Mouse (Mus musculus): ENCODE results near the gene Ide.

Ide gene

DNA sequence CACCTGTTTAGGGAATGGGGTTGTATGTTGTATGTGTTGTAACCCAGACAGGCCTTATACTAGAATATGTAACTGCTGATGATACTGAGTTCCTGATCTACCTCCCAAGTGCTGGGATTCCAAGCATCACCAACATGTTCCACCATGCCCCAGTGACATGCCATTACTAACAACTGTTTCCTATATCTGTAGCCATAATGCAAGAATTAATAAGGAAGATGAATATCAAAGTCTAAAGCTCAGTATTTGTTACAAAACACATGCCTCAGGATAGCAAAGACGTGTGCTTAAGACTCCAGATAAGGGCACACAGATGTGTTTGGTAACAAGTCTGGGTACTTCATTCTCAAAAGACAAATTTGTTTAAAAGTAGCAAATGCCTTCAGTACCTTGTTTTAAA is 2.3 kb downstream of the Ide start:
- in situ Hi-C loops (cut with MboI, MseI), result no loop called here

DNA sequence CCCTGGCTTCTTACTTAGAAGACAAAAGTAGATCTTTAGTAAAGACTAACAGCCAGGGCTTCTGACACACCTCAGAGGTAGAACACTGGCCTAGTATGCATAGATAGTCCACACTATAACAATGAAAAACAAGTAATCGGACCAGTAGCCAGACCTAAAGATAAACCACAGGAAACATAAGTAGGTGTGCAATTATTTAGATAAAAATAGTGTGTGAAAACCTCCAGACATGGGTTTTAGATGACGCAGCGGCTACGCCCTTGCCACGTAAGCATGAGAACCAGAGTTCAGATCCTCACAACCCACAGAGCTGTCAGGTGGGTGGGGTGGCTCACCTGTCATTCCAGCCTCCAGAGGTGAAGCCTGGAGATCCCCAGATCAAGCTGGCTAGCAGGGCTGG is 4.3 kb downstream of the Ide start:
- in situ Hi-C loops (cut with MboI, MseI), result no loop called here

DNA sequence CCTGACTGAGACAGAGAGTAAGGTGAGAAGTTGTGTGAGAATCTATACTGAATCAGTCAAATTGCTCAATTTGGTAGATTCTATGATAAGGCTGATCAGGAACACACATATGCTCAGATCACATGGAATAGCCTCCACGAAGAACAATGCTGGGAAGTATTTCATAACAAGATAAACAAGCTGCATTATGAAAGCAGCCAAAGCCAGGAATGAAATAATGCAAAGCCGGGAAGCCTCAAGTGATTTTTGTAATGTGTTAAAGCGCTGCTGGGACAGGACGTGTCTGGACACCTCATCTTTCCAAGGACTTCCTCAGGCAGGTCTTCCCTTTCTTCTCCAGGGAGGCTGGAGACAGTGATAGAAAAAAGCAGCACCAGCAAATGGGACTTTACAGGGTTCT is 4.9 kb downstream of the Ide start:
- in situ Hi-C loops (cut with MboI, MseI), result no loop called here

DNA sequence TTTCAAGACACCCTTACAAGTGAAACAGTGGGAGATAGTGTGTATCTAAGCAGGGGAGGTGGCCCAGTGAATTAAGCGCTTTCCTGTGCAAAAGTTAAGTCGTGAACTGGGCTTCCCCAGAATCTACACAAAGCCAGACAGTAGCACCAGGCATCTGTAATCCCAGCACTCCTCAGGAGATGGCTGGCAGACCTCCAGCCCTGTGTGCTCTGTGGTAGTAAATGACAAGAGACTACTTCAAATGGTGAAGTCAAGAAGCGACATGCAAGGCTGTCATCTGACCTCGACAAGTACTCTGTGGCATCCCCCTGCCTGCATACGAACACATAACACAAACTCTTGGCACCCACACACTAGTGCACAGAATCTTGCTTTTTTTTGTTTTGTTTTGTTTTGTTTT is 10.4 kb downstream of the Ide start:
- in situ Hi-C loops (cut with MboI, MseI), result loop anchor here in 1 of 2 experiments (5.0 kb wide), 1 partner anchor 35 kb away; no protein-coding TSS in a partner anchor

DNA sequence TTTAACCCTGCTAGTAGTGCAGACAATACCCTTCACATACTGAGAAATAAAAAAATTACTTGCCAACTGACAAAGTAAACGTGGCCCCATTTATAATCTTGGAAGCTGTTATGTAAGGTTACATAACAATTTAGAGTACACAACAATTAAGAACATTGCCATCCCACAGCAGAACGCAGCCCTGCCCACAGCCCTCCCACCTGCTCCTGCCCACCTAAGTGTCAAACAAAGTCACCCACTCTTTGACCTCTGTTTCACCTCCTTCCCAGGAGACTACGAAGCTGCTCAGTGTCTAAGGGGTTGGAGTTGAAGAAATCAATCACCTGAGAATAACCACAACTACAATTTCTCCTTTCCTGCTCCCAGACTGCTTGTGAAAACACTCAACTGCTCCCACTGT is 14.1 kb downstream of the Ide start:
- in situ Hi-C loops (cut with MboI, MseI), result no loop called here

DNA sequence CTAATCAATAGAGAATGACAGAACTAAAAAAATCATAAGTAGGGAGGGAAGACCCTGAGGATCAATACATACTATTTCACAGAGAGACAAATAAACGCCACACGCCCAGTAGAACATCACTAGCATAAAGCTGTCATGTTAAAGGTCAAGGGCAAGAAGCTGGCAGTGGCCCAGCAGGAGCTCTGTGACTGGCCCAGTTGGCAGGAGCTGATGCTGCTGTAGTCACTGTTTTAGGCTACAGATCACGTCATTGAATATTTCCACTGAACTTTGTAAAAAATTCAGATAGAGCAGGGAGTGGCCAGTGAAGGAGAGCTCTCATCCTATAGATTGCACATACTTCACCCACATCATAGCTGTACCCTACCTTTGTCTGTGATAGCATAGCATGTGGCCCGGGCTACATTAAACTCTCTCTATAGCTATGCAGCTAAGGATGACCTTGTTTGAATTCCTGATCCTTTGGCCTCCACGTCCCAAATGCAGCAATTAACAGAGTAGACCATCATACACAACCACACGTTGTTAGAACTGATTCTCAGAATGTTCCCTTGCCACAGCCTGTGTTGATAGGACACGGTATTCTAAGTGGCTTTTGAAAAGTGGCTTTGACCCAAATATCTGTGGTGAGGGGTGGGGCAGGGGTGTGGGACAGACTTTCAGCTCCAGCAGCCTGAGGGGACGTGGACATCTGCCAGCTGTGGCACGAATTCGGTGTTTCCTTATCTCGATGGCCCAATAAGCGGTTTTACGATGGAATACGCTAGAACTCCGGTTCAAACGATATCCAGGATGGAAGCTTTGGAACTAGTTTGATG is 16.6 kb downstream of the Ide start:
- in situ Hi-C loops (cut with MboI, MseI), result no loop called here

DNA sequence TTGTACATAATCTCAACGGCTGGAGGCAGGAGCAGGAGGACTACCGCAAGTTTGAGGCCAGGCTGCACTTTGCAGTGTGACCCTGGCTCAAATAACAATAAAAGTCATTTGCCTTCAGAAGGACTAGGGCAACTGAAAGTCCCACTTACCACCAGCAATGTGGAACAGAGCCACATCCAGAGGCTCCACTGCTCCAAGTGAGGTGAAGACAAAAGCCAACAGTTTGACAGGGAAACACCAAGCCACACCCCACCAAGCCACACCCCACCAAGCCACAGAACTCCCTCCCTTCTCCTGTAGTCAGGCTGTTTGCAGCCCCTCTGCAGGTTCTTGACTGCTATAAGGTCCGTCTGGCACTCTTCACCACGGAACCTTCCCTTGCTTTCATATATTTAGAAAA is 20.3 kb downstream of the Ide start:
- in situ Hi-C loops (cut with MboI, MseI), result no loop called here

DNA sequence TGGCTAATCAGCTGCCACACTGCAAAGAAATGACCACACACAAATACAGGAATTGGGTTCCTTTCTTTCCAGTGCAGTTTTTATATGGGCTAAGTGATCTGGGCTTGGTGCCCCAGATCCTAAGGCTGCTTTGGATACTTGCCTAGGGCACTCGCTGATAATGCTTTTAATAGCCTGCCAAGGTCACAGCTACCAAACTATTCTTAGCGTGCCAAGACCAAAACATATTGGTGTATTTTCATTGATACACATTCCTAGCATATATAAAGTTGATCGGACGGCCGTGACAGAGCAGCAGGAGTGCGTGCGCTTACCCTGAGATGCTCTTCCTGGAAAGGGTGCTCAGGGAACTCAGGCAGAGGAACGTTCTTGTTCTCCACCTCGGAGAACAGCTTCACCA is 22.6 kb downstream of the Ide start:
- in situ Hi-C loops (cut with MboI, MseI), result no loop called here

DNA sequence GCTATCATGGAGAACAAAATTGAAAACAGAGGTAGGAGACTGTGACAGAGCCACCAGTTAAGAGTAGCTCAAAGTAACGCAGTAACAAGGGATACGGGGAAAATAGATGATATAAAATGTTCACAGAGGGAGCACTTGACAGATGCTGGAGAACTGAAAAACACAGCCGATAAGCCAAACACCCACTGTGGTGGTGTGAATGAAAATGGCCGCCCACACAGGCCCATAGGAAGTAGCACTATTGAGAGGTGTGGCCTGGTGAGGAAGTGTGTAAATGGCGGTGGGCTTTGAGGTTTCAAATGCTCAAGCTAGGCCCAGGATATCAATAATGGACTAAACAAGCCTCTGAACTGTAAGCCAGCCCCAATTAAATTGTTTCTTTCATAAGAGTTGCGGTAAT is 26.2 kb downstream of the Ide start:
- in situ Hi-C loops (cut with MboI, MseI), result no loop called here

DNA sequence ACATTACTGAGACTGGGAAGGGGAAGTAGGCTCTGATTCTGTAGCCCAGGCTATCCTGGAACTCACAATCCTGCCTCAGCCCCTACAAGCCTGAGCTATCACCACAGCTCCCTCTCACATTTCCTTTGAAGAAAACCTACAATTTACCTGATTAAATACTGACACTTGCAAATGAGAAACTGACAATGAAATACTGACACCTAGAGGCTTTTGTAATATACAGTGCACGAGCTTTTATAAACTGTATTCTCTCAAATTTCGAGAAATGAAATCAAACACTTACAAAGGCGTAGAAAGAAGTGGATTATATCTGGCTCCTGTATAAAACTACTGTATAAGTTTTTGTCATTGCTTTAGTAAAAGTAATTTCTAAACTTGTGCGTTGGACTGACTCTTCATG is 27.5 kb downstream of the Ide start:
- in situ Hi-C loops (cut with MboI, MseI), result no loop called here

DNA sequence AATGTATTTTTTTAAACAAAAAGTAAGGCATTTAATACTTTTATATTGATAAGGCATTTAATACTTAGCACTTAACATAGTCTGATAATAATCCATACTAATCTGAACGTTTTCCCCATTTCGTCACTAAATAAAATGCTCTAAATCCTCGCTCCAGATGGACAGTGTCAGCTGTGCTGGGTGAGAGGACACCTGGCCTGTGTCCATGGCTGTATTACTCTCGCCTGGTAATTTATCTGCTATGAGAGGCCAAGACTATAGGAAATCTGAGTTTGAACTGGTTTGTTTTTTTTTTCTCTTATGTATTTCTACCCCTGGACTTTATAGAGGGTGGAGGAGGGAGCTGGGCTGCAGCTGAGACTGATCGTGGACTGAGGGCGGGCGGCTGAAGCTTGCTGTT is 28.7 kb downstream of the Ide start:
- in situ Hi-C loops (cut with MboI, MseI), result loop anchor here in 1 of 2 experiments (5.0 kb wide), 1 partner anchor 93 kb away; no protein-coding TSS in a partner anchor

DNA sequence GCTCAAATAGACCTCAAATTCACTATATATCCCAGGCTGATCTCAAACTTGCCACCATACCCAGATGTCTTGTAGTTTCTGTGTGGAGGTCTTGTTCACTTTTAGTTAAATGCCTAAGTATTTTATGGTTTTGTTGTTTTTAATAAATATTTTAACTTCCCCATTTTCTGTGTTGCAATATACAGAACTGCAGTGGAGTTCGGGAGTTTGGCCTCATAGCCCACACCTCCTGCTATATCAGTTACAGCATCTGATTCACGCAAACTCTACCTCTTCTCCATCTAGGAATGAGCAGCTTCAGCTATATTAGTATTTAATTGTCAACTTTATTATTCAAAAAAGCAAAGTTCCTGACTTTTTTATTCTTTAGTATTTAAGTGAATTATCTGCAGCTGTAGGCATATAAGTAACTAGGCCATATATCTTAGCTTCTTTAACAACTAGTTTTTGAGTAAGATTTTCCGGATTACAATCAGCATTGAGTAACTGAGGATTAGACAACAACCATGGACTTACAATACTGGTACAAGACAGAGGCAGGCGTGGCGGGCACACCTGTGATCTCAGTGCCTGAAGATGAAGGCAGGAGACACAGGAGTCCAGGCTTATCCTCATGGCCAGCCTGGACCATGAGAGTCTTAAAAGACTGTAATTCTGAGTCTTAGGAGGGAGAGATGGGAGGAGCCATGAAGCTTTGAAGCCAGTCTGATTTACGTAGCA is 29.7 kb downstream of the Ide start:
- in situ Hi-C loops (cut with MboI, MseI), result loop anchor here in 1 of 2 experiments (5.0 kb wide), 1 partner anchor 94 kb away; no protein-coding TSS in a partner anchor

DNA sequence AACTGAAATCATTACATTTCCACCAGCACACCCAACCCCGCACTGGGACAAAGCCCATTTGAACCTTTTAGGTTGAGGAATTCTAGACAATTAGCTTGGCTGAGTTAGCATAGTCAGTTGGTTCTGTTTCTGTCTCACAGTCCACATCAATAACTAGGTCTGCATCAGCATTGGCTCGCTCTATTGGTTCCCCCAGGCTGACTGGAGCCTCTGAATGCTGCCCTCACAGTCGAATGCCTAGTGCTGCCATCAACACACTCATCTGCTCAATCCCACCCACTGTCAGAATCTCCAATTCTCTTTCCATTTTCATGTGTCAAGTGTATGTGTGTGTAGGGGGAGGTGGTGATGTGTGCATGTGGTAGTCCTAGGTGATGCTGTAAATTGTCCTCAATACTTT is 31.5 kb downstream of the Ide start:
- in situ Hi-C loops (cut with MboI, MseI), result loop anchor here in 1 of 2 experiments (5.0 kb wide), 1 partner anchor 96 kb away; no protein-coding TSS in a partner anchor

DNA sequence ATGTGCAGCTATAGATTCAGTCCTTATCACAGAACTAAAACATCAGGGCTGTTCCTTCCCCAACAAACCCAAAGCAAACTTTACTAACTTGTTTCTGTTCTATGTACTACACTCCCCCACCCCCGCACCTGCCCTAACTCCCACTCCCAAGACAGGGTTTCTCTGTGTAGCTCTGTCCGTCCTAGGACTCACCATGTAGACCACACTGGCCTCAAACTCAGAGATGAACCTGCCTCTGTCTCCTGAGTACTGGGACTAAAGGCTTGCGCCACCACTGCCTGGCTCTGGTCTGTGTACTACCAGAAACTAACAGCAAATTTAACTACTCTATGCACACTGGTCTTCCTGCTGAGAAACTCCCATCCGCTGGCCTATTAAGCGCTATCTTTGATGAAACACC is 32.8 kb downstream of the Ide start:
- in situ Hi-C loops (cut with MboI, MseI), result loop anchor here in 1 of 2 experiments (5.0 kb wide), 1 partner anchor 97 kb away; no protein-coding TSS in a partner anchor

DNA sequence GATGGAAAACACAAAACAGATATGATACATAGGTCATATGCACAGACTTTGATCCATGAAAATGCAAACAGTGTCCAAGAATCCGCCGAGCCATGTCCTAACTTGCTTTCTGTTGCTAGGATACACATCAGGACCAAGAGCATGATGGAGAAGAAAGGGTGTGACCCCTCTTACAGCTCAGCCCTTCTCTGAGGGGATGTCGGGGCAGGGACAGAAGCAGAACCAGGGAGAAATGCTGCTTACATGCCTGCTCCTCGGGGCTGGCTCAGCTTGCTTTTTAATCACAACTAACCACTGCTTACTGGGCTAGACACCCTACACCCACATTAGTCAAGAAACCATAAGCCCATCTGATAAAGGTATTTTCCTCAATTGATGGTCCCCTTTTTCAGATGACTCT is 33.6 kb downstream of the Ide start:
- in situ Hi-C loops (cut with MboI, MseI), result no loop called here

DNA sequence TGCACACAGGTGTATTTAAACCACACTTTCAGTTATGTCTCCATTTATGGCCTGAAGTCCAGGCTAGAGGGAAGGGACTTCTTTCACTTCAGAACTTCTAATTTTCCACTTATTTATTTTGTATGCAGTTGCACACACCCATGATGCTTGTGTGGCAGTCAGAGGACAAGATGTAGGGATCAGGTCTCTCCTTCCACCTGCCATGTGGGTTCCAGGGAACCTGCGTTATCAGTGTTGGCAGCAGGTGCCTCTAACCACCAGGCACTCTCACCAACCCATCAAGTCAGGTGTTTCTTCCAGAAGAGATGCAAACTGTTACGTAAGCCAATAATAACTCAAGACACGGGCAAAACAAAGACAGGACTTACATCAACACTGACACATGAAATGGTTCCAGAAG is 35.9 kb downstream of the Ide start:
- in situ Hi-C loops (cut with MboI, MseI), result no loop called here

DNA sequence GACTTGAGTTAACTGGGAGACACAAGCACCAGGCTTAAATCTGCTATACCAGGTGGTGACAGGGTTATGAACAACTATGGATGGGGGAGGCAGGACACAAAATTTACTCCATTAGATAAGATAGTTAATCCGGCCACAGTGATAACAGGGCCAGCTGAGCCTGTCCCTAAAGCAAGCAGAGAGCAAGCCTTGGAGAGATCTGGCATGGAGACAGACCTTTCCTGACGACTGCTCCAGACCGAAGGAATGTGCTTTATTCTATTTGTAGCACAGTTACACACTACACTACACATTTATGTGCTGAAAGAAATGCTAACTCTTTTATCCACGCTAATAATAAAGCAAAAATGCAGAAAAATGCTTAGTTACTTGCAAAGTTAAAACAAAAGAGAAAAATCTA is 46.0 kb downstream of the Ide start:
- in situ Hi-C loops (cut with MboI, MseI), result loop anchor here in 1 of 2 experiments (5.0 kb wide), 1 partner anchor 36 kb away; no protein-coding TSS in a partner anchor

DNA sequence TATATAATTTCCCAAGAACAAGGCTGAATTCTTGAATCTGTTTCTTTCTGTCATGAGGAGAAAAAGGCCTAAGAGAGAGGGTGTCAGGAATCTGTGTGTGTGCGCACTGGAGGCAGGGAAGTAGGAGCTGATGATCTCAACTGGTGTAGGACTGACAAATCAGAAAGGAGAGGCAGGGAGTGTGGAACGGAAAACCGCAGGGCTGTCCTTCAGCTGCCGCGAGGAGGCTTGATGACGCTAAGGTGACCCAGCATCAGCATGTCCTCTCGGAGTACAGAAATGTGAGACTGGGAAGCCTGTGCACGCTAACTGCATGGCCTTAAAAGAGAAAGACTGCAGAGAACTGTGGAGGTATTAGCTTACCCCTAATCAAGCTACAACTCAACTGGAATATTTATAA is 46.7 kb downstream of the Ide start:
- in situ Hi-C loops (cut with MboI, MseI), result loop anchor here in 1 of 2 experiments (5.0 kb wide), 1 partner anchor 36 kb away; no protein-coding TSS in a partner anchor

DNA sequence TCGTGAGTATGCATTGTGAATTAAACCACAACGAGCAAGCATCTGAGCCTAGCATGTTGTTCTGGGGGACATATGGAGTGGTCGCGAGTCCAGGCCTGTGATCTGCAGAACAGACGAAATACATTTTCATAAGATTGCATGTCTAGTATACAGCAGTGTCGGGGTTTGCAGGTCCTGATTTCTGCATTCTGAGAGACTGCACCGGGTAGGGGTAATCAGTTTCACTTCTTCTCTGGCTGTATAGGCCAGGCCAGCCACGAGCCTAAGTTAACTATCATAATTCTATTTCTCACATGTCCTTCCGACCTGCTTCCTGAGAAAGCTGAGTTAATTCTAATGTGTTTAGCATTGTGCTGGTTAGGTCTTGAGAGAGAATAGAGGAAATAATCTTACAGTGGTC is 52.9 kb downstream of the Ide start:
- in situ Hi-C loops (cut with MboI, MseI), result no loop called here

DNA sequence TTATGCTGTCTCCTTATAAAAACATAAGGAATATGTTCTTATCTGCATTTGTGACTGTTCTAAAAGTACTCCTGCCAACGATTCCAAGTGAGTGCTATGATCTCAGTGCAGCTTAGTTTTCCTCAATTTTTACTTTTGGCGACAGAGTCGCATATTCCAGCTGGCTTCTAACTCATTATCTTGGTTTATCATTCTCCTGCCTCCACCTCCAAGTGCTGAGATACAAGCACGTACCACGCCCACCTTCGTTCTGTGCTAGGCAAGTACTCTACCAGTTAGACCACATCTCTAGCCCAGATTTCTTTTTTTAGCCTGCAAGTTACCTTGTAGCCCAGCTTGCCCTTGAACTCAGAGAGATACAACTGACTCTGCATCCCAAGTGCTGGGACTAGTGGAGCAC is 54.5 kb downstream of the Ide start:
- in situ Hi-C loops (cut with MboI, MseI), result no loop called here

DNA sequence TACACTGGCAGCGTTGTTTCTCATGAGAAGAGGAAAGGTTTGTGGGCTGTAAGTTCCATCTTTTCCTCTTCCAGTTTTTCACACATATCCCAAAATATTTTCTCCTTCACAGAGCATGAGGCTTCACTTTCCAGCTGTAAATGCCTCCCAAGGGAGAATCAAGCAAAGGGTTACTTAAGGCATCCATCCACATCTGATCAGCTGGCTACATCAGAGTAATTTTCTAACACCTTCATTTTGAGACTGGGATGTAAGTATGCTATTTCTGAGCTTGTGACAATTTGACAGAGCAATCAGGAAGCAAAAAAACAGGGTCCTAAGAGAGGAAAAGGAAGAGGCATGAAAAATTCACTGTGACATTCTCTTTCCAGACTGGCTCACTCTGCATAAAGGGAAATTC is 55.9 kb downstream of the Ide start:
- in situ Hi-C loops (cut with MboI, MseI), result no loop called here

DNA sequence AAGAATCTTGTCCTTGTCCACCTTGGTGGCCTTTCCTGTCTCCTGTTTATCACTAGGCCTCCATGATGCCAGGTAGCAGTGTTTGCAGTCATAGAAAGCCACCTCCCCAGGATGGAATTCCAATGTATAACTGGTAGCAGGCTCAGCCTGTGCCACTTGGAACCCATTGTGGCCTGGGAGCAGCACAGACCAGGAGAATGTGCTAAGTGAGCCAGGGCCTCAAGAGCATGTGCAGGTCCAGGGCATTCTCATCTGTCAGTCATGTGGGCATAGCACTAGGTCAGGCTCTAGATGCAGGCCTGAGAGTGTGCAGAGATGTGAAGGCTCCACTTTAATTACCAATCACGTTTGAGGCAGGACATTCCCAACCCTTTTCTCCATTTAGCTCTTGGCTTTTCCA is 58.5 kb downstream of the Ide start:
- in situ Hi-C loops (cut with MboI, MseI), result no loop called here

DNA sequence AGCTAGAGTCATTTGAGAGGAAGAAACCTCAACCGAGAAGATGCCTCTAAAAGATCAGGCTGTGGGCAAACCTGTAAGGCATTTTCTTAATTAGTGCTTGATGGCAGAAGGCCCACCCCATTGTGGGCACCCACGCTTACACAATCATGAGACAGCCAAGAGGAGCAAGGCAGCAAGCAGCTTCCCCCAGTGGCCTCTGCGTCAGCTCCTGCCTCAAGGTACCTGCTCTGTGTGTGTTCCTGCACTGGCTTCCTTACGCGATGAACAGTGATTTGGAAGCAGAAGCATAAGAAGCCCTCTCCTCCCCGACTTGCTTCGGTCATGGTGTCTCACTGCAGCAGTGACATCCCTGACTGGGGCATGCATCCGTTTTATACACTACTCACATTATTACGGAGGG is 62.1 kb downstream of the Ide start:
- in situ Hi-C loops (cut with MboI, MseI), result no loop called here

Measured in T-helper 17 cell (primary cell).